Mouse (Mus musculus) frontal cortex, postnatal 10 days (tissue): Measurements from ENCODE around the gene Greb1.

Source experiments
- DNase-seq, 2 experiments: peaks; one replicate each; pipeline ENCODE4 v3.0.0; 2022; ENCODE audit warnings: low spot score in 2 of 2, mixed read lengths in 1 of 2

Gene Greb1

DNA sequence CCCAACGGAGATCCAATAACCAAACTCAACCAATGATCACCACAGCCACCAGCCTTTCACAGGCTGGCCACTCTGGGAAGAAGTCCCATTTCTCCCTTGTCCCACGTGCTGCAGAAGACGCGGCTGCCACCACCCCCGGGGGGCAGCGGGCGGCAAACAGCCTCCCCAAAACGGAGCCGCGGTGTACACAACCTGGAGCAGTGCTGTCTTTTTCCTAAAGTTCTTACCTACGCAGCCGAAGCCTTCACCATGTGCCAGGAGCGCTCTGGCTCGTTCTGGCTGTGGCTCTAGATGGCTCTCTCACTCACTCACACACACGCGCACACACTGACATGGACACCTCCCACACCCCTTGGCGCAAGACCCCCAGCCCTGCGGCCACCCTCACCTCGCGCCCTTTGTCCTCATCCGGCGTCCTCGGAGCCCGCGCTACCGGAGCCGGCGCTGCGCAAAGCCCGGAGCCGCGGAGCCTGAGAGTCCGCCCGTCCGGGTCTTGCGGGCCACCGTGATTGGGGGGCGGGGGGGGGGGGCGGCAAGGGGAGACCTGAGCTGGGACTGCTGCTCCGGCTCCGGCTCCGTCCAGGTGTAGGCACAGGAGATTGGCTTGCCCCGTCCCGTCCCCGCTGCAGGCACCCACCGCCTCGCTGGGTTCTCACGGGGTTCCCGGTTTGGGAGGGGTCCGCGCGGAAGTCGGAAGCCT is at the start of gene Greb1:
Gene Greb1 (minus strand): TSS at position 628 of the 700 bp plus-strand sequence.
- DNase-seq: no peak

DNA sequence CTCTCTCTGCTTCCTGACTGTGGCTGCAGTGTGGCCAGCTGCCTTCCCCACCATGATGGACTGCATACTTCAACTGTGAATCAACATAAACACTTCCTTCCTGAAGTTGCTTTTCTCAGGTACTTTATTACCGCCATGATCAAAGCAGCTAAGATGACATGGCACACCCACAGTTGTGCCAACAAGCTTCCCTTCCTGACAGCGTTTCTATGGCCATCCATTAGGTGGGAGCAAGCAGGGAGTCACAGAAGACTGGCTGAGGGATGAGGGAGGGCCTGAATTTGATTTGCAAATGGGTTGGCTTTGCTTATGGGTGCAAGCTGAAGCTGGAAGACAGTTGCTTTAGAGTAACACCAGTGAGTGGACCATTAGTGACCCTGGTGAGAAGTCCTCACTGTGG is 49.1 kb upstream of the Greb1 start:
- DNase-seq: no peak

DNA sequence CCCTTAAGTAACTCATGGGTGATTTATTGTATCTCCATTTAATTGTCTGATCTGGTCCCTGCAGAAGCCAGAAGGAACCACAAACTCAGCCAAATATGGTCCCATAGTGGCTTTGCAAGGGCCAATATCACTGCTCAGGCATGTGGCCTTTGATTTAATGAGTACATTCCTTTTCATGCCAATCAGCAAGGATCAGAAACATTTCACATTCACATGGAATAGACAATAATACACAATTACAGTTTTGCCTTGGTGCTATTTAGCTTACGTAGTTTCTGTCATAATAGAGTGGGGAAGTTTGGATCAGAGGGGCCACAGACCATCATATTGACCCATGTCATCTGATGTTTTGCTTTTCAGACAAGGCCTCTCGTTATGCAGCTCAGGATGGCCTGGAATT is 47.8 kb upstream of the Greb1 start:
- DNase-seq: no peak

DNA sequence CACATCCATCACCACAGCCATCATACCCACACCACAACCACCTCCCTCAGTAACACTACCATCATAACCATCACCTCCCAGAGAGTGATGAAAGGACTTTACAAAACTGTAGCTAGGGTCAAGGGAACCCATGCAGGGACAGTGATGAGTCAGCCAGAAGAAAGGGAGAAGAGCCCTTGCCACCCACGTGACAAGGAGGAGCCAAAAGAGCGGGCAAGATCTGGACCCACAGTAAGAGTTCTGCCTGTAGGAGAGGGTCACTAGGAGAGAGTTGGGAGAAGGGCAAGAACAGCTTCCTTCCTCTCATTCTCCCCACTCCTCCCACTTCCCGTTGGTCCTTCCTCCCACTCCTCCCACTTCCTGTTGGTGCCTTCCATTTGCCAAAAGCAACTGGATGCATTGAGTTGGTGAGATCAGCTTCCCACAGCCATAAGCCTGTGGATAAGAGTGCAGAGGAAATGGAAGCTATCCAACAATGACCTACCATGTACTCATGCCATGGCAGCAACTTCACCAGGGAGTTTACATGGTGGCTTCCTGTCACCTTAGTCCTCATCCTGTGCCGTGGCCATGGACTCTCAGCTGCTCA is 46.6 kb upstream of the Greb1 start:
- DNase-seq: no peak

DNA sequence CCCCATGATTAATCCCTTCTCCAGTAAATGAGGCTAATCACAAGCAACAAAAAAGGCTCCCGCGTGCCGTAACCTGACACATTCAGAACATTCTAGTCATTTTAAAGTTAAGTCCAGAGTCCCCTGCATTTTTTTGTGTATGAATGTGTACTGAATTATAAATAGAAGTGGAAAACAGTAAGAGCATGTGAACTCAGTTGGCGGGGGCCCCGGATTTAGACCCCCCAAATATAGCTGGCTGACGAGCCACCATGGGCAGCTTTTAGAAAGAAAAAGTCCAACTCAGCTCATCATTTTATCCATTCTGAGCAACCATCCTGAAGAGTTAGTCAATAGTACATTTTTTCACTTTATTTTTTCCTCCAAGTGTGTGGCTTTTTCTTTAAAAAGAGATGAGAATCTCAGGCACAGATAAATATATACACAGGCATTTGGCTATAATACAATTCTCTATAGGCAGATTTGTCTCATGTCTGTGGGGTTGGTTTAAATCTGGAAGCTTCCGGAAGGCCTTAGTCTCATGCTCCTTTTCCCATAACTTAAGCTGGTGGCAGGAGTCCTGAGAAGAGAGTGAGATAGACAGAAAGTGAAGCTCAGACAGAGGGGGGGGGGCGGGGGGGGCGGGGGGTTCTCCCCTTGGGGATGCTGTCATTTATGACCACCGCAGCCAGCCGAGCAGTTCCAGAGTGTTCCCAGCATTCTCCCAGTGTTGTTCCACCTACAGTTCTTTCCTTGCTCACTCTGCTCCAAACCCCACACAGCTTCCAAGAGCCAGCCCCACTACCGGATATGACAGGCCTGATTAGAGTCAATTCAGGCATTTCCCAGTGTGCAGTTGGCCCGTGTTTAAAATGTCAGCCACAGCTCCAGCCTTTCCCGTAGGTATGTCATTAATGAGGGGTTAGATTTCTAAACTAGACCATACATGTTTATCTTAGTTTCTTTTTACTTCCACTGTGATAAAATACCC is 44.2 kb upstream of the Greb1 start:
- DNase-seq: no peak

DNA sequence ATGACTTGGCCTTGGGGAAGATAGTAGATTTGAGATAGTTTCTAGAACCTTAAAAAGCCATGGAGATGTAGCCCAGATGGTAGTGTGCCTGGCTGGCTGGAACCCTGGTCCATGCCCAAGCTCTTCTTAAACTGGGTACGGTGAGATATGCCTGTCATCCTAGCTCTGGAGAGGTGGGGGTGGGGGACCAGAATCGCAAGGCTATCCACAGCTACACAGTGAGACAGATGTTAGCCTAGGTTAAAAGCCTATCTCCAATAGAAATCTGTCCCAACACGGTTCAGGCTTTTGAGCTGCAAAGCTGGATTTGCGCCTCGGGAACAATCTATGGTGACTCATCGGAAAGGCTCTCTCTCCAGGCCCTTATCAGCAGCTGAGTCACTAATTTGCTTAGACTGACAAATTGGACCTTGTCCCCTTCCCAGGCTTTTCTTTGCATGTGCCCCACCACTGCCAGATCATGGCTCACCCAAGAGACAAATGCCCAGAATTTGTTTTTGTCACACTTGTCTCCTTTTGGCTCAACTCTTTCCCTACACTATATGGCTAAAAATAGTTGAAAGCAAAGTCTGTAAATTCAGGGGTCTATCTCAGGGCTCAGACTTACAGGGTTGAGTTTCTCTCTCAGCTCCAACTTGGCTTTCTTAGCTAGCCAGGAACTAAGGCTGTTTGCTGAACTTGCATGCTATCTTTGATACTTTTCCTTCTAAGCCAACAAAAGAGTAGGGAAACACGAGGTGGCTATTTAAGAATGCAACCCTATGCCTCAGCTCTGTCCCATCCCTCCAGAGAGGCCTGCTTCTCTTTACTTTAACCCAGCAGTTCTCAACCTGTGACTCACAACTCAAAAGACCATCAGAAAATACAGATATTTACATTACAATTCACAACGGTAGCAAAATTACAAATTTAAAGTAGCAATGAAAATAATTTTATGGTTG is 40.4 kb upstream of the Greb1 start:
- no peak for DNase-seq

DNA sequence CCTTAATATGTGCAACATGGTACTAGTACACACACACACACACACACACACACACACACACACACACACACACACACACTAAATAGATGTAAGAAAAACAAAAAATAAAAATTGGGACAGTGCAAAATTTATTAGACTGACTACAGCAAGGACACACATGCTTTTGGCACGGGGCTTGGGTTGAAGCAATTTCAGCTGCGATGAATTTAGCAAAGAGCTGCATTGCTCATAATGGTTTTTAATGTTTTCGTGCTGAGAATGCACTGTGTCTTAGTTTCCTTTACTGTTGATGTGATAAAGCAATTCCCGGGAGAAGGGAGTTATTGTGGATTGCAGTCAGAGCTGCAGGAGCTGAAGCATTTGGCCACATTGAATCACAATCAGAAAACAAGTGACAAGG is 37.1 kb upstream of the Greb1 start:
- DNase-seq: no peak

DNA sequence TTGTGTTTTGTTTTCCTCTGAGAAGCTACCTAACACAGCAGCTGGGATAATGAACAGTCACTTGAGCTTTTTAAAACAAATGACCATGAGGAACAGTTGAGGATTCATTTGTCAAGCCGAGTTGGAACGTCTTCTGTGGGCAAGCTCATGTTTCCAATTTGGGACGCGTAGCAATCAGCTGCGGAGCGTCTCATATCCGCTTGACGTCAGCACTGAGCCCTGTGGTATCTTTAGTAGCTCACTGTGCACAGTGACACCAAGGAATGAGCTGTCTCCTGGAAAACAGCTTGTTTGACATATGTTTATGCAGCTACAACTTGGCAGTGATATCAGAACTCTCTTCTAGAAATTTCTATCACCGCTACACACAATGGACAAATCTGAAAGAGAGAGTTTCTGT is 35.5 kb upstream of the Greb1 start:
- peak; percentile 60 to 66 for DNase-seq

DNA sequence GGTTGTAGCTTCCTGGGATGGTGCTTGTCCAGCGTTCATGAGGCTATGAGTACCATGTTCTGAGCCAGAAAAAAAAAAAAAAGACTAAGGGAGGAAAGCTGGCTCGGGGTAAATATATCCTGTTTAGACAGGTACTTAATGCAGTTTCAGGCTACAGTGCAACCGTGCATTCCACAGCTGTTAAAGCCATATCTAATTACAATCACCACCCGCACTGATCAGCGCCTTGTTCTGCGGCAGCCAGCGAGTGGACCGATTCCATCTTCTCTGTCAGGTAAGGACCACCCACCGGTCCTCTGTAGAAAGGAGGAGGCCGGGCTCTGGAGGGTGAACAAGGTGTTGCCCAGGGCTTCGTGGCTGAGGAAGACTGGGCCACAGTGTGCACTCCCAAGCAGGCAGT is 34.0 kb upstream of the Greb1 start:
- DNase-seq: no peak

DNA sequence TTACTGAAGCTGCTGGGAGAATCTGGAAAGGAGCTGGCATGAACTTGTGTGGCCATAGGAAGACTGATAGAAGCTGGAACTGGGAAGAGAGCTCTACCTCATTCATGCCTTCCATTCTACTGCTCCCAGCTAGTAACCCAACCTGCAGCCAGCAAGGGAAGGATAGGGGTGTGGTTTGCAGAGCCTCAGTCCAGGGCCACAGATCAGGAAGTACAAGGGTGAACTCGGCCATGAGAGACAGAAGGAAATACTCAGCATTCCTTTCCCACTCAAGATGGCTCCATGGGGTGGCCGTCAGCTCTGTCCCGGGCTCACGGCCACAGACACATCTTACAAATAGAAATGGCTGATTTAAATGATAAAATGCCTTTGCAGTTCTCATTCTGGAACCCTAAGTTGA is 30.4 kb upstream of the Greb1 start:
- DNase-seq: no peak

DNA sequence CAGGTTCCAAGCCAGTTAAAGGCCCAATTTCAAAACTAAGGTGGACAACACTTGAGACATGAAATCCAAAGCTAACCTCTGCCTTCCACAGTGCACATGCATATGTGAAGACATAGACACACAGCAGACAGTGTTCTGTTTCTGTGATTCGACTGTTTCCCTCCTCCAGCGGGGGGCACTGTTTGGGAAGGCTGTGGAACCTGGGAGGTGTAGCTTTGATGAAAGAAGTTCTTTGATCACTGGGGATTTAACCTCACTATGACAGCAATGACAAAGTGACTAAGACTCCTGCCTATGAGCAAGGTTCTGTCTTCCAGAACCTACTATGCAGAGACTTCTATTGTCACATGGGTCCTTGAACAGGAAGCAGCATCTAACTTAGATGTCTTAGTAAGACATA is 29.1 kb upstream of the Greb1 start:
- DNase-seq: no peak

DNA sequence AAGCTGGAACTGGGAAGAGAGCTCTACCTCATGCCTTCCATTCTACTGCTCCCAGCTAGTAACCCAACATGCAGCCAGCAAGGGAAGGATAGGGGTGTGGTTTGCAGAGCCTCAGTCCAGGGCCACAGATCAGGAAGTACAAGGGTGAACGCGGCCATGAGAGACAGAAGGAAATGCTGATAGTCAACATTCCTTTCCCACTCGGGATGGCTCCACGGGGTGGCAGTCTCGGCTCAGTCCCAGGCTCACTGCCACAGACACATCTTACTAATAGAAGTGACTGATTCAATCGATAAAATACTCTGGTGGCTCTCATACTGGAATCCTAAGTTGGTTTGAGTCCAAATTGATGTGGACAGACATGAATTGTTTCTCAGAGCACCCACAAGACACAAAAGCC is 27.8 kb upstream of the Greb1 start:
- peak in 1 of 2 experiments; percentile 20 for DNase-seq

DNA sequence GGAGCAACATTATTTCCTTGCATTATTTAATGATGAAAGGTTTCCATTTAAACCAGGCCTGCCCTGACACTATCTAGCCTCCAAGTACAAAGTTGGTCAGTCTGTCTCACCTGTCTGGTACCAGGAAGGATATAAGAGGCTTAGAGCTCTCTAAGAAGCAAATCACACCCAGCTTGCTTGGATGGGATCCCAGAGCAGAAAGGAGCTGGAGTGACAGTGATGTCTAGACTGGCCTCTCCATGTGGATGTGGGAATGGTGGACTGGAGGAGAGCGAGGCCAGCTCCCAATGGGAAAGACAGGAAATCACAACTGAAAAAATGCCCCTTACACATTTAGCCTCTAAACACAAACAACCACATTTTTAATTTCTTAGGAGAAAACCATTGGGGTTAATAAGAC is 23.0 kb upstream of the Greb1 start:
- DNase-seq: no peak

DNA sequence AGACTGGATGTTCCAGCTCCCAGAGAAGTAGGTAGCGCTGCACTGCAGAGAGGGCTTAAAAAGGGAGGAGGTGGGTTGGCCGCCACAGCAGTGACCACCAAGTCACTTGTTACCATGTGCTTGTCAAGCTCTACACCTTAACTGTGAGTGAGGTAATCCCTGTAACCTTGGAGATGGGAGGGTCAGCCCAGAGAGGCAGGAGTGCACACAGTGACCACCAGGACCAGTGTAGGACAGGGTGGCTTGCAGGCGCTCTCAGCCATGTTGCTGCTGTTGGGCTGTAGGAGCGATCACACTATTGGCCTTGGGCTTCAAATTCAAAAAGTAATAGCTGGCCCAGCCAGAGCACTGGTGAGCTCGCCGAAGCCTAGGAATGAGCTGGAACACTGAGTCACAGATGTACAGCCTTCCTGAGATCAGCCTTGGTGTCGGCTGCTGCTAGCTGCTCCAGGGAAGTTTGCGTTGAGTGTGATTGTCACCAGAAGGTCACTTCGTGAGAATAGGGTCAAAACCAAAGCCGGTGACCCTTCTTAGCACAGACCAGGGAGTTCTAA is 21.6 kb upstream of the Greb1 start:
- DNase-seq: no peak

DNA sequence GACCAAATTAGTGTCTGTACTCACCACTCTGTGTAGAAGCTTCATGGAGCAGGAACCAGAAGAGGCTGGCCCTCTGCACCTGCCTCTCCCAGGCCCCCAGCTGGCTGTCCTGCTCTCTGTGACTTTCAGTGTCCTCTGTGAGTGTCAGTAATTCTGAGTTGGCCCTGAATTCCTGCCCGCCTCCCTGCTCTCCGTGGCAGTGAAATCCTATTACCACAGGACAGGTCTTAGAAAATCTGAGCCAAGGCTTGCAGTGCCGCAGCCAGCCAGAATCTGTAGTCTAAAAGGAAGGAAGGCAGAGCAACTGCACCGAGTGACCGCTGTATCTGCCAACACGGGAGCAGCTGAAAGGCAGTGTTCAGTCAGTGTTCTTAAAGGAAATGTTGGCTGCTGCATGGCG is 20.1 kb upstream of the Greb1 start:
- no peak for DNase-seq

DNA sequence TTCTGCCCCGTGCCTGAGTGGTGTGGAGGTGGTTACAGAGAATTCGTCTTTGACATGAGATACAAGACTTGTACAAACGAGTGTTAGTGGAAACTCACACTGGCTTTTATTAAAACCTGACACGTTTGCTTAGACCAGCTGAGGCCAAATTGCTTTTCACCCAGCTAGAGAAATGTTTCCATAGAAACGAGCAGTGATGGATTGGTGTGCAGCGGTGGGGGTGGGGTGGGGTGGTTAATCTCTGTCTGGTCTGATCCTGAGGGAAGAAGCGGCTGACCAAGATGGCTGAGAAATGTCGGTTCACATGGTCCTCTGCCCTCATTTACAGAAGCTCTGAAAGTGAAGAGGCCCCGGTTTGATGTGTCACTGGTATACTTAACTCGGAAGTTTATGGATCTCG is 17.8 kb upstream of the Greb1 start:
- no peak for DNase-seq

DNA sequence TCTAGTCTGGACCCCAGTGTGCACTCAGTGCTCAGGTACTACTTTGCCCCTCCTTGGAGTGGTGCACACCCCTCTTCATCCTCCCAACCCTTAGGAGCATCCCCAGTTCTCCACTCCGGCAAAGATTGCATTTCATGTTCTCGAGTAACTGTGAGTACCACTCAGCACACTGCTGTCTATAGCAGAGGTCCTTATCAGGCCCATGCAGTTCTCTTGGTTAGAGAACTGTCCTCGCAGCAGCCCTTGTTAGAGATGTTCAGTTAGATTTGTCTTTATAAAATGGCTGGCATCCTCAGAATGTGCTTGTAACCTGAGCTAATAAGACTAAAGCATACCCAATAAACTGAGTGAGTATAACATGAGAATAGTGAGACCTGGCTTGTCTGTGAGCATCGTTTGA is 16.5 kb upstream of the Greb1 start:
- DNase-seq: no peak

DNA sequence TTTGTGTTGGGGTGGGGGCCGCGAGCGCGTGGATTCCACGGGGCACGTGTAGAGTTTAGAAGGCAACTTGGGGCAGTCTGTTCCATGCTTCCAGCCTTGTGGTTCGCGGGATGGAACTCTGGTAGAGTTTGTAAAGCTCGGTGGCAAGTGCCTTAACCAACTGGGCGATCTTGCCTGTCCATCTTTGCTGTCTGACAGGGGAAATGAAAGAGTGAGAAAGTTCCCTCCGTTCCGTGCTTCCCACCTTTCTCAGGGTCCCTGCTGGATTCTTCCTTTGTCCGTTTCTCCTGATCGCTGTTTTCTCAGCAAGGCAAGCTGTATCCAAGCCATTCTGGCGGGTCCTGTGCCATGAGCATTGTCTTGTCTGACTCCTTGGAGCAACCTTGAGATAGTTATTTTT is 10.8 kb upstream of the Greb1 start:
- no peak for DNase-seq

DNA sequence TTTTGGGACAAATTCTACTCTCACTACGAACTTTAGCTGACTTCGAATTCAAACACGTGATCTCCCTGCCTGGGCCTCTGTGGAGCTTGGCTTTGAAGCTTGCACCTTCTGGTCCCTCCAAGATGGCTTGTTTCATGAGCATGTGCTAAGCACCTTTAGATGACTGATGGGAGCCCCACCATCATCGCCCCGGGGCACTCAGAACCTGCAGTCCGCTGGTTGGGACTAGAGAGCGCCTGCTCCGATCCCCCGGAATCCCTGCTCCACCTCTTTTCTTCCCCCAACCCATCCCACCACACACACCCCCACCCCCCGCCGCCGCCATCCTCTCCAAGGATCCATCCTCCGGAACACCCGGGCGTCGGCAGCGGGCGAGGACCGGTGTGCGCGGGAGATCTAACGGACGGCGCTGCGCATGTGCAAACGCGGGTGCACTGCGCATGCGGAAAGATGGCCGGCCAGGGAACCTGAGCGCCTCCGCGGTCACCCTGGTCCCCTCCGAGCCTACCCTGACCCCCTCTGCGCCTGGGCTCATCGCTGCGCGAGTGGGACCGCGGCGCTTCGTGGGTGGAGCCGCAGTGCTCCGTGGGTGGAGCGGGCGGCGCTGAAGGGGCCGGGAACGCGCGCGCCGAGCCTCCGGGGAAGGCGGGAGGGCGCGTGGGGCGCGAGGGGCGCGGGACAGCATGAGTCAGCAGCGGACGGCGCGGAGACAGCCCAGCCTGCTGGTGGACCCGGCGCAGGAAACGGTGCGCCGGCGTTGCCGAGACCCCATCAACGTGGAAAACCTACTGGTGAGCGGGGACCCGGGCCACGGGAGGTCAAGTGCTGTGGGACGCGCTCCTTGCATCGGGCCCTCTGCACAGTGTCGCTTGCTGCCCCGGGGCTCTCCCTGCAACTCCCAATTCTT is 10.1 kb upstream of the Greb1 start, which contains the start of gene E2f6:
Gene E2f6 (plus strand): TSS at position 439 of the 907 bp plus-strand sequence.
- peak; percentile 68 to 81 for DNase-seq

DNA sequence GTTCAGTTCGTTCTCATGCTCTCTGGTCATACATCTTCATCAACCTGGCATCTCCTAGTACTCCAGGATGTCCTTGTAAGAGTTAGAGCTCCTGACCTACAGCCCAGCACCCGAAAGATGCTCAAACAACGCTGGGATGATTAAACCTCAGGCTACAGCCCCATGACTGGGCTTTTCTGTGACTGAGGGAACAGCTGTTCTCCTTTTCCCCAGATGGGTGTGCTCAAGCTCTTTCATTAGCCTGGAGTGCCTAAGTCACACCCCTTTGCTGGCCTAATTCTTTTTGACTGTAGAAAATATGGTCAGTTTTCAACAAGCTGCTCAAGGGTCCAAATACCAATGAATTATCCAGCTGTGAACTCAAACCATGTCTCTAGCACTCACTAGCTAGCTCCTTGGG is 7.4 kb upstream of the Greb1 start:
- DNase-seq: peak in 1 of 2 experiments; percentile 41
